Mouse (Mus musculus): Measurements from ENCODE around the gene Gm45021.
A peak's percentile ranks its signal among the peaks of the same experiment; 100 is the strongest.

Gm45021 gene

DNA sequence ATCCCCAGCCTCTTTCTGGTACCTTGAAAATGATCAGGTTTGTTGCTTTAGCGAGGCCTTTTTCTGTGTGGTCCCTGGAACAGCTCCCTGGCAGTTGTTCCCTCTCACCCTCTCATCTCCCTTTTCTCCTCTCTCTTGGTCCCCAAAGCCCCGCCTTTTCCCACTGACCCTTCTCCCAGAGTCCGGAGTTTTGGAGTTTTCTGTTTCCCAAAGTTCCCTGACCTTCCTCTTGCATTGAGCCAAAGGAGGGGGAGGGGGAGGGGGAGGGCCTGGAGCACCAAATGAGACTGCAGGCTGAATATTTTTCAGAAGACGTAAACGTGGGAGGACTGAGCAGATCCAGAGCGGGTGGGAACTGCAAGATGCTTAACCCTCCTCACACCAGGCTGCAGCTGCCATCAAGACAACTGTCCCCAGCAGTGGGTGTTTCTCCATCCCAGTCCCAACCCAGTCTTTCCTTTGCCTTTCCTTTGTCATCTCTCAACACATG lies 16.8 kb upstream of the Gm45021 start, which contains the start of gene Rarres2:
Gene Rarres2, minus strand, starts transcription at position 218 of the 490 bp plus-strand sequence.
- peak; percentile 50 for DNase-seq (ENCODE audit: low spot score)

DNA sequence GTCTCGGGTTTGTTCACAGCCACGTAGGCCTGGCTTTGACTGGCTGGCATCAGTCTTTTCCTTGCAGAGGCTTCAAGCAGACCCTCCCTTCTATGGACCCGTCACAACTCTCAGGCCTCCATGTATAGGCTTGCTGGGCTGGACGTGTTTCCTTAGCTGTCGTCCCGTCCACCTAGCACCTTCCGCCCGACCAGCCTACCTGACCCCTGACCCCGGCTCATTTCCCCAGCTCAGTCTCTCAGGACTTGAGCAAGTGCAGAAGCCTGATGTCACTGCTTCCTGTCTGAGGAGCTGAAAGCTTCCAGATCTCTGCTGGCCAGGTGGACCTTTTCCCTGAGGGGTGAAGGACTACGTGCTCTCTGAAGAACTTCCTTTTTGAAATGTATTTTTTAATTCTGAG lies 16.1 kb upstream of the Gm45021 start:
- peak; percentile 80 for DNase-seq (ENCODE audit: low spot score)

DNA sequence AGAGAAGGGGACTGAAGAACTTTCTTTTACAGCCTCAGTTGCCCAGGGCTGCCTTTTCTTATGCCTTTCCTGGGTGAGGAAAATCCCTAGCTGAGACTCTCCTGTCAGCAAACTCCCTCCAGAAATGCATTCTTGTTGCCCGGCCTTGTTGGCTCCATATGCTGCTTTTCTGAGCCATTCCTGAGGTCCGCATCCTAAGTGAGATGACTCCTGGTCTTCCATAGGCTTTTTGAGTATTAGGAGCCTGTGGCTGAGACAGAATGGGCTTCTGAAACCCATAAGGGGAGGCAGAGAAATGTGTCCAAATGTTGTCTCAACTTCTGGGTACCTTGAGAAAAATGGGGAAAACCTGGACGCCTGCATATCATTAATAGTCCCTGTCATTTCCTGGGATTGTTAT lies 15.4 kb upstream of the Gm45021 start:
- DNase-seq (ENCODE audit: low spot score): no peak

DNA sequence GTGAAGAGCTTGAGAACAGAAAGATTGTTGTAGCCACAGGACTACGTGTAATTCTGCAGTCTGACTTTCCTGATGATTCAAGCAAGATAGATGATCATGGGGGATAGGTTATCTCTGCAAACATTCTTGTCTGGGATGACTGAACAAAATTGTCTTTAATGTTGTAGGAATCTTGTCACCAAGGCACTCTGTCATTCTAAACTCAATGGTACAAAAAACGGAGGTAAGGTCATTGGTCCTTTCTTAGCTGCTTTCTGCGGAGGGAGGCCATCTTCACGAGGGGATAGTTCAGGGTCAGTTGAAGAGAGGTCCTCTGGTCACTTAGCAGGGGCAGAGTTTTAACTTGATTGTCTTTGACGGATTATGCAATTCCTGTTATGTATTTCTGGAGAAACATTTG lies 10.7 kb upstream of the Gm45021 start:
- no peak for DNase-seq (ENCODE audit: low spot score)

DNA sequence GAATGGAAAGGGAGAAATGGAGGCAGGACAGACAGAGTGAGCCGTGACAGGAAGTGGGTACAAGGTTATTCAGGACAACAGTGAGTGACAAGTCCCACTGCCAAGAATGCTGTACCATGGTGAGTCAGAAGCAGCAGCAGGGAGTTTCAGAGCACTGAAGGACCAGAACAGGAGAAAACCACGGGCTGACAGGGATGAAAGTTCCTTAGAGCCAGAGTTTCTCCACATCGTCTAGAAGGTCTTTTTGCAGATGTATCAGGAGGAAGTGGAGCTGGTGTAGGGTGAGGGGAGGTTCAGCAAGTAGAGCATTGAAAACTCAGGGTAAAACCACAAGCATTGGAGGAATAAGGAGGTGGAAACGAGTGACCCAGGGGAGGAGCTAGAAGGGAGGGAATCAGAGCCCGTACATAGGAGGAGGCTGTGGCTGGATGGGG lies 10.2 kb upstream of the Gm45021 start:
- no peak for DNase-seq (ENCODE audit: low spot score)

DNA sequence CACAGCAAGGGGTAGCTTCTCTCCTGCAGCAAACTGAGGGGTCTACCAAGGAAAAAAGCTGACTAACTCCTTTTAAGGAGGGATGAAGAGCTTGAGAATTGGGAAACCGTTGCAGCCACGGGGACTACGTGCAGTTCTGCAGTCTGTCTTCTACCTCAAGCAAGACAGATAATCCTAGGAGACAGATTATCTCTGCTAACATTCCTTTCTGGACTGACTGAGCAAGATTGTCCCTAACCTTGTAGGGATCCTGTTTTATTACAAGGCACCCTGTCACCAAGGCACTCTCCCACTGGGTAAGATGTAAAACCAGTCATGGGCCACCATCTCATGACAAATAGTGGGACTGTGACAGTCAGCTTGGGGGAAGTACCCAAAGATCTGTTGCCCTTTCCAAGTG lies 8.2 kb upstream of the Gm45021 start:
- DNase-seq (ENCODE audit: low spot score): no peak

DNA sequence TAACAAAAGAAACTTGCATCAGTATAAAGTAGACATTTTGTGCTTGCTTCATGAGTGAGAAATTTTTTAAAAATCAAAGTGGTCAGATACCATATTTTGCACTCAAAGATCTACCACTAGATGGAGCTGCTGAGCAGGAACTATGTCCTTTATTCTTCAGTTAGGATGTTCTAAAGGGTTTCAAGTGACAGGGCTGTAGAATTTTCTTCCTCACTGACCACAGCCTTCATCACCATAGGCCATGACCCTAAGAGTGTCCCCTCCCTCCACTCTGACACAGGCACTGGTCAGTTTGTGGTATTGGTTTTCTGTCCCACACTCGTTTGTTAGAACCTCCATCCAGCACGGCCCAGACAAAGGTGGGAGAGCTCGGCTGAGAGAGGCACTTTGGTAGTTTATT lies 7.4 kb upstream of the Gm45021 start:
- DNase-seq (ENCODE audit: low spot score): no peak

DNA sequence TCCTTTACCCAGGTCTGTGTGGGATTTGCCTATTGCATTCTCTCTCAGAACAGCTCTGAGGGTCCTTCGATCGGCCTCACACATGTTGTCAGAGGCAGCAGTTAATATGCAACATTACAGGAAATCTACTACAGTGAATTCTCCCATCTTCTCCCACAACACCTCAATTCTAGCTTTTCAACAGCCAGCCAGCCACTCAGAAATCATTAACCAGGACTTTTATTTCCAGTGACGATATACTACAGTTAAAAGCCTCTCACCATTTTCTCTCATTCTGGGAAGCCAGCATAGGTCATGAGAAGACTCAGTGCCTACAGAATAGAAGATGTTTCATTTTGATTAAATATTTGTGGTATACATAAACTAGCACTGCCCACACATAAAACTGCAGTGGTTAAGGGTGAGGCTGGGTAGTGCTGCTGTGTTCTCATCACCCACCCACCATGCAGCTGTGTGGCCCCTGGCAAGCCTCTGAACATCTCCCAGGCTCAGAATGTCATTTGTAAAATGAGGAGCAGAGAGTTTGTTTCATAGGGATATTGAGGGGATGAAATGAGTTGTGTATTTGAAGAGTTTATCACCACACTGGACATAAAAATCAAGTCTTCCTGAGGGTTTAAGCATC lies 1.9 kb downstream of the Gm45021 start:
- DNase-seq (ENCODE audit: low spot score): no peak

DNA sequence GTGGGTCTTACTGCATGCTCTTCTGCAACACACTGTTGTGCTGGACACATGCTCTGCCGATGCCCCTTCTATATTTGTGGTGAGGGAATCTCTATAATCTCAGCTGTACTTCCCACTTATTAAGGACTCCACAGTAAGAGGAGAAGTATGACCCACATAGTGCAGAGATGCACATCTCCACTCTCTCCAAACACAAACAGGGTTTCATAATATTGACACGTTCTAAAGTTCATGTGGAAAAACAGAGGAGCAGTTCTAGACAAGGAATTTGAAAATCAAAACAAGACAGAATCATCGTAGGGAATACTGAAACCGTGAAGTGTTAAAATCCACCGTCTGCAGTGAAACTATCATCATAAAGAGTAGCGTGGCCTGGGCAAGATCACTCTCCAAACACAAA lies 2.5 kb downstream of the Gm45021 start:
- no peak for DNase-seq (ENCODE audit: low spot score)

DNA sequence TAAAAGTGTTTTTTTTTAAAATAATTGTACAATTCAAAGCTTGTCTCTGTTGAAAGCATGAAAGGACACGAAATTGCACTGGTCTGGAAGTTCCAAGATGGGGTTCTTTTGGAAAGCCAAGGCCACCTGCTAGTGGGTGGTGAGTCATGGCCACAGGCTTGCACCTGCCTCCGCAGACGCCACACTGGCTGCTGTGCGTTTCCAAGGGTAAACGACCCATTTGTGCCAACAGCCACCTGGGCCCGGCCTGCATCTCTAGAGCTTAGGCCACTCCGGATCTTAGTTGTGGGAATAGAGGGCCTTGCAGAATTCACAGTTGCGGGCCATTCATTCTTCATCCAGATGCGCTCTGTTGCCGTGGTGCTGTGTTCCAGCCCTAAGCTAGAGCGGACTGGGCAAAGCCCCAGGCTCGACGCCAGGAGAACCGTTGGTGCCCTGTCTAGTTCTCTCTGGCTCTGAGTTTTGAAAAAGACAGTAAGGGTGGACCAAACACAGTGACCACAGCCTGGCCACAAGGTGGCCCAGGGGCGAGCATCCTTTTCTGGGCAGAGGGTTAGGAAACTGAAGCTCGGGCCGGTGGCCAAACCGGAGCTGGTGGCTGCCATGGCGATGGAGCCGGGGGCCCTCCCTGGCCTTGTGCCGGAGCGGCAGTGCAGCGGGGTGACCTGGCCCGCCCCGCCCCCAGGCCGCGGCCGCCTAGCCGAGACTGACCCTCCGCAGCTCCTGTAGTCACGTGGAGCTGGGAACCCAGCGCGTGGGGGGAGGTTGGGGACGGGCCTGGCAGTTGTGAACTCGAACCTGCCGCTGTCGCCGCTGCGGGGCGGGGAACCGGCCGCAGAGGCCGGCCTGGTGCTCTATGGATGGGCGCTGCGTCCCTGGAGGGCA lies 4.0 kb downstream of the Gm45021 start, which contains the start of the genes Repin1 and Gm44965:
Gene Repin1, plus strand, starts transcription at position 726 of the 885 bp plus-strand sequence.
Gene Gm44965, plus strand, starts transcription at position 784 of the 885 bp plus-strand sequence.
- DNase-seq (ENCODE audit: low spot score): peak; percentile 89

DNA sequence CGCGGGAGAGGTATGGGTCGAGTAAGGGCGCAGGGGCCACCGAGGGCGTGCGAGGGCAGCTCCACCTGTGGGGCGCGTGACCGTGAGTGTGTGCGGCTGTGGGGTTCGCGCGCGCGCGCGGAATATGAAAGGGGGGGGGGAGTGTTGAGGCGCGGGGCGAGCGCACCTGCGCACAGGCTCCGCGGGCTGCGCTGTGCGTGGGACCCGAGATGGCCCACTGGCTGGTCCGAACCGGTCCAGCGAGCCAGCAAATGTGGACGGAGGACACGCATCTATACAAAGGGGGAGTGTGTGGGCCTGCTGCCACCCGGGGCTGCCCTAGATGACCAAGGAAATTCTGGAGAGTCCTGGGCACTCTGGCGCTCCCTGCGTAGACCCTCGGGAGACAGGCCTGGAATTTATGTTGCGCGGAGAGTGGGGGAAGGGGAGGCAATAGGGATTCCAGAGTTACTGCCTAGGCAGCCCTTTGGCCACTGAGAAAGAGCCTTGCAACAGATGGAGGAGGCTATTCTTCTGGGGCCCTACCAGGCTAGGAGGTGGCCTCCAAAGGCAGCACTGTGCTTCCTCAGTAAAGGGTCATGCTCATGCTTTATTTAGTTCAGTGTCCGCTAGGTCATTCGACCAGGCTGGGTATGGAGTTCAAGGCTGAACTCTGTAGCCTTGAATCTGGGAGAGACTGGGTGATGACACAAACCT lies 4.8 kb downstream of the Gm45021 start:
- DNase-seq (ENCODE audit: low spot score): peak; percentile 69

DNA sequence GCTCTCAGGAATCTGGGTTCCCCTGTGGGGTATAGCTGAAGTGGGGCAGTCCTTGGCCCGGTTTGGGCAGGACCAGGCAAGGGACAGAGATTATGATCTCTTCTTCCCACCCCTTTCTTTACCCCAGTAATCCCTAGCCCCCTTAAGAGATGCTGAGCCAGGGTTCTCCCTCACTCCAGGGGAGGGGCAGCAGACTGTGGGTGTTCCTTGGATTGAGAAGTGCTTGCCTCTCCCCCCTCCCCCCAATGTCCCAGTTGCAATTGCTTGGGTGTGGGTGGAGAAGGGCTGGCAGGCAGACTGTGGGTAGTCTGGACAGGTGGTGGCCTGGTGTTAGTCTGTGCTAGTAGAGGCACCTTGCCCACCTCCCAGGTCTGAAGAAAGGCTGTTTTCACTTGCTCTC lies 5.9 kb downstream of the Gm45021 start:
- no peak for DNase-seq (ENCODE audit: low spot score)

DNA sequence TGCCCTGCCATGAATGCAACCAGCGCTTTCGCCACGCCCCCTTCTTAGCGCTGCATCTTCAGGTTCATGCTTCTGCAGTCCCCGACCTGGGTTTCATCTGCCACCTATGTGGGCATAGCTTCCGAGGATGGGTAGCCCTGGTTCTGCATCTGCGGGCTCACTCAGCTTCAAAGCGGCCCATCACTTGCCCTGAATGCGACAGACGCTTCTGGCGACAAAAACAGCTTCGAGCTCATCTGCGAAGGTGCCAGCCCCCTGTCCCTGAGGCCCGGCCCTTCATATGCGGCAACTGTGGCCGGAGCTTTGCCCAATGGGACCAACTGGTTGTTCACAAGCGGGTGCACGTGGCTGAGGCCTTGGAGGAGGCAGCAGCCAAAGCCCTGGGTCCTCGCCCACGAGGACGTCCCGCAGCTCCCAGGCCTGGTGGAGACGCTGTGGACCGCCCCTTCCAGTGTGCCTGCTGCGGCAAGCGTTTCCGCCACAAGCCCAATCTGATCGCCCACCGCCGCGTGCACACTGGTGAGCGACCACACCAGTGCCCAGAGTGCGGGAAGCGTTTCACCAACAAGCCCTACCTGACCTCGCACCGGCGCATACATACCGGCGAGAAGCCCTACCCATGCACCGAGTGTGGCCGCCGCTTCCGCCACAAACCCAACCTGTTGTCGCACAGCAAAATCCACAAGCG lies 7.3 kb downstream of the Gm45021 start:
- DNase-seq (ENCODE audit: low spot score): no peak

DNA sequence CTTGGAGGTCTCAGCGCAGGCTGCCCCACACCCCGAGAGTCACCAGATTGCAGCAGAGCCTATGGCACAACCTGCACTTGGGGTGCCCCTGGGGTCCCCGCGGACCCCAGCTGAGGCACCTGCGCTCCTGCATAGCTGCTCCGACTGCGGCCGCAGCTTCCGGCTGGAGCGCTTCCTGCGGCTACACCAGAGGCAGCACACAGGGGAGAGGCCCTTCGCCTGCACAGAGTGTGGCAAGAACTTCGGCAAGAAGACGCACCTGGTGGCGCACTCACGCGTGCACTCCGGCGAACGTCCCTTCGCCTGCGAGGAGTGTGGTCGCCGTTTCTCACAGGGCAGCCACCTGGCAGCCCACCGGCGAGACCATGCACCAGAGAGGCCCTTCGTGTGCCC lies 7.8 kb downstream of the Gm45021 start:
- no peak for DNase-seq (ENCODE audit: low spot score)

DNA sequence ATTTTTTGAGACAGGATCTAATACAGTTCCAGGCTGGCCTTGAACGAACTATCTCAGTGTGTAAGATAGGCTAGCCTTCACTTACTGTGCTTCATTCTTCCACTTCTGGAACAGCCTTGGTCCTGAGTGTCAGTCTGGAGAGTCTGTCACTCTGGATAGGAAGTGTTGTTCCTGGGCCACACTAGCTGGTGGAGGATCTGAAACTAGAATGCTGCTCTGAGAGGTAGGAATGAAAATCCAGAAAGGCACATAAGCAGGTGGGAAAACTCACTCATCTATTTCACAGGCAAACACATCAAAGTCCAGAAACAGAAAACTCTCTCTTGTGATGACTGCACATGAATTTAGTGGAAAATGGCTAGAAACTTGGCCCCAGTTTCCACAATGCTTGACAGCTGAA lies 11.2 kb downstream of the Gm45021 start:
- no peak for DNase-seq (ENCODE audit: low spot score)

DNA sequence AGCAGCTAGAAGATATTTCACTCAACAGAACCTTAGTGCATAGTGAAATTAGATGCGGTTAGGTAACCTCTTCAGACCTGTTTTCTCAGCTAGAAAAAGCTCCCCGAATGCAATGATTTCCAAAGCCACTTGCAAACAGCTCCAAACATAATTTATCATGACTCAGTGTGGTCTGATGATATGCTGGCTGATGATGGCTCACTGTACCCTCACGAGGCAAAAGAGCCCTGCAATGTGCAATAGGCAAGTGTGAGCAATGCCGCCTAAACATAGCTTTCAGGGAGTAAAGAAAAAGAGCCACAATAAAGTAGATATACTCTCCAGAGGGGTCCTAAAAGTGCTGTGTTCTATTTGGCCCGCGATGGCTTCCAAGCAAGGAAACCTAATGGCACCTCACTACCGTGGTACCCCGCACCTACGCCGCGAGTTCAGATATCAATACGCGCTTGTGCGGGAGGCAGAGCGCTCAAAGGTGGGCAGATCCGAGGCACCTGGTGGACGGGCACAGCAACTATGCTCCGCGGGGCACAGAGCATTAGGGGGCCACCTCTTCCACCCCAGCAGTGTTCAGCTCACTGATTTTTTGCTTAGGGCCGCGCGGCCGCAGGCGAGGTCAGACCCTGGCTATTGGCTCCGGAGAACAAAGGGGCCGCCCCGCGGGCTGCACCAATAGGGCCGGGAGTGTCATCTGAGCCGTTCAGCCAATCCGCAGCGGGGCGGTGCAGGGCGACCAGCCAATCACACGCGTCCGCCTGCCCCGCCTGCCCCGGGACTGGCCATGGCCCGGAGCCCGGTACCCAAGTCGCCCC lies 12.1 kb downstream of the Gm45021 start, which contains the start of gene Zfp775:
Gene Zfp775, plus strand, starts transcription at position 793 of the 809 bp plus-strand sequence.
- peak; percentile 93 for DNase-seq (ENCODE audit: low spot score)

DNA sequence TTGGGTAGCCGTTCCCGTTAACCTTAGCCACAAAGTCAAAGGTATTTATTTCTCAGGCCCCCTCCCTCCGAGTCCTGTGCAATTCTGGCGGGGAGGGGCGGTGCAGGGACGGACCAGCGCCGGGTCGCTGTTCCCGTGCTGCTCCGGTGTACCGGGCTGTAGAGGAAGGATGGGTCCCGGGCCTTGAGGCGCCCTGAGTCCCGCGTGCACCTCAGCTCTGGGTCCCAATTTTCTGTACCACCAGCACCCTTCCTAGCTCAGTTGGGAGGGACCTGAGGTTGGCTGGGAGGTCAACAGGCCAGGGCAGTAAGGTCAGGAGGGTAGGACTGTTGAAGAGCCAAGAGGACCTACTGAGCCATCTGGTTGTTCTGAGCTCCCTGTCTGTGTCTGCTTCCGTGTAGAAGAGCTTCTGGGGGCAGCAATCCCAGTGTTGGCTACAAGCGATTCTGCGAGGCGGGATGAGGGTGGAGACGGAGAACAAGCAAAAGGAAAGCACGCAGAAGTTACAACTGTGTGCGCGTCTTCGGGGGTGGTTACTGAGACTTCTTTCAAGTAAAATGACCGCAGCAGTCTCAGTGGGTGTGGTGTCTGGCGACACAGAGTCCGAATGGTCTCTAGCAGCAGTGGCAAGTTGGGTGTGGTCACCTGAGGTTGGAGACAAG lies 12.8 kb downstream of the Gm45021 start:
- DNase-seq (ENCODE audit: low spot score): no peak

DNA sequence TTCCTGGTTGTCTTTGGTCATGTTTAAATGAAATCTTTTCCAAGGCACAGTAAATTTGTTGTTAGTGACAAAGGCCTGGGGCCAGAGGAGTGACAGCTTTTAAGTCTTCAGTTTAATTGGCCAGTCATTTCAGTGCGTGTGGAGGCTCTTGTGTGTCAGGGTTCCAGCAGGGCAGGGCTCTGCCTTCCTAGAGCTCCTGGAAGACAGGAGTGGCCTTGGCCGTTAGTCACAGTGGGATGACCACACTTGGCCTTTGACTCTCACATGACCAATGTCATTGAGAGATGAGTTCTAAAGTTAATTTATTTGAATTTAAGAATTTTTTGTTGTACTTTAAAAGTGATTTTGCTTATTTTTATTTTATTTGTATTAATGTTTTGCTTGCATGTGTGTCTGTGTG lies 18.7 kb downstream of the Gm45021 start:
- no peak for DNase-seq (ENCODE audit: low spot score)

DNA sequence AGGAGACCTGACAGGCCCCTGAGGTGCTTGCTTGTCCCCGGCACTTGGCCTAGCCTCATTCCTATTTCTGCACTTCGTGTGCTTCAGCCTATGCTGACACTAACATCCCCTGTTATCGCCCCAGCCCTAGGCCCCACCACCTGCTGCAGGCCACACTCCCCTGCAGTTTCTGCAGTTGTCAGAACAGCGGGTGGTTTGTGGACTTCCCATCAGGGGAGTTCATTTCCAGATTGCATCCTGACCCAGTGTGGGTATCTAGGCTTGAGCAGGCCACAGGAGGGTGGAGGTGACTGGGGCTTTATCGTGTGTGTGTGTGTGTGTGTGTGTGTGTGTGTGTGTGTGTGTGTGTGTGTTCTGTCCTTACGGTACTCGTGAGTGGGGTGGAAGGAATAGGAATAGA lies 20.1 kb downstream of the Gm45021 start:
- no peak for DNase-seq (ENCODE audit: low spot score)

DNA sequence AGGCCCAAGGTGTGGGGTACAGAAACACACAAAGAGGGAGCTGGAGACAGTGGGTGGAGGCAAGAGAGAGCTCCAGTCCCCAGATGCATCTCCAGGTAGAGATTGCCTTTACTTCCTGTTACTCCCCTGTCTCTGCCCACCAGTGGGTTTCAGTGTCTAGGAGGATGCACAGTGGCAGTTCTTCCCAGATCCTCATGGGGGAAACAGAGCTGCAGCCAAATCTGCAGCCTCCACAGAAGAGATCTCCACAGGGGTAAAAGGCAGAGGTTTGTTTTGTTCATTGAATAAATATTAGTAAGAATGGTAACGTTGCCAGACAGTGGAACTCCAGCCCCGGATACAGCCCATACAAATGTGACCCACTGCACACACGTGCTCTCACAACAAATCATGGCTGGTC lies 21.2 kb downstream of the Gm45021 start:
- DNase-seq (ENCODE audit: low spot score): no peak

Measured in yolk sac, embryonic 10.5 days (tissue).